Mouse (Mus musculus): ENCODE measurements around the gene Cd81. TPM values are rescaled to one million over a fixed set of nuclear protein-coding genes. Genes with fewer than 3 reads are reported as not detected.

Cd81 gene
- total RNA-seq, 2 experiments from 2014 or later: 495 to 503 TPM

- DNase-seq (ENCODE audit: low spot score in 2 of 2): peak; percentile 95 to 100
Observed at GRCm38 (mm10) chr7:143068882-143069591, 16.5 kb downstream of the Cd81 start, which contains the start of gene Tssc4. Gene Tssc4, plus strand, starts transcription at chr7:143069249.

DNA sequence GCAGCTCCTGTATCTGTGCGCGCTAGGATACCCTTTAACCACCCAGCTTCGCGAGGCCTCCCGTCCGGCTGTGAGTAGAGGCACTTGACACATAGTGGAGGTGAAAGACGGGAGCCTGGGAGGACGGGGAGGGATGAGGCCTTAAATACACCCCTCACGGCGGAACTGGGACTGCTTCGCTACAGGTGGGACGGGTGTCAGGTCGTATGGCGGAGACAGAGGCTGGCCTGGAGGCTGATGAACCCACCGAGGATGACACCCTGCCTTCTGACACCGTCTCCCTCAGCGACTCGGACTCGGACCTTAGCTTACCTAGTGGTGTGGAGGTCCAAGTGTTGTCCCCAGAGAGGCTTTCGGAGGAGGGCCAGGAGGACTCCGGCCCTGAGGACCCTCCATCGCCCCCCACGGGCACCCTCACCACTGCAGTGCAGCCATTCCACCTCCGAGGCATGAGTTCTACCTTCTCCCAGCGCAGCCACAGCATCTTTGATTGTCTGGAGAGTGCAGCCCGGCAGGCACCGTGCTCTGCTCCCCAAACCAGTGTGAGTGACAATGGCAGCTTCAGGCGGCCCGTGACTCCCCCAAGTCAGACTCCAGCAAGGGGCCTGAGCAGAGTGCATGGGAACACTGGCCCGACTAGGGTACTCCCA lies 17.3 kb downstream of the Cd81 start:
- no peak for DNase-seq (ENCODE audit: low spot score in 2 of 2)

GRCm38 (mm10) chr7:143070506-143071070 lies 18.0 kb downstream of the Cd81 start:
- DNase-seq (ENCODE audit: low spot score in 2 of 2): no peak

GRCm38 (mm10) chr7:143072605-143073004 lies 20.1 kb downstream of the Cd81 start:
- DNase-seq (ENCODE audit: low spot score in 2 of 2): no peak

DNA sequence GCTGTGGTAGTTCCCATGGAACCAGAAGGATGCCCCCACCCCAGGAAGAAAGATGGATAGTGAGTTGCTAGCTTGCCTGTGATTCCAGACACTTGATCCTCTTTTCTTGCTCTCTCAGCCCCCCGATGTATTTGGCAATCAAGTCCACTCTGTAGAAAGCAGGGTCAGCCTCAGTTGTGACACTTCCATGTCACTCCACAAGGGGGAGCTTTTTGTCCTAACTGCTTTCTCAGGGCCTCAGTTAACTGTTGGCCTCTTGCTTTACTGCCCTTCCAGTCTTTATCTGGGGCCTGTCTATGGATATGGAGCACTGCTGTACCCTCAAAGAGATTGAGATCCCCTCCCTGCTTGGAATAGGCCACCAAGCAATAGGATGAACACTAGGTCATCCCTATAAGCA lies 20.5 kb downstream of the Cd81 start:
- DNase-seq (ENCODE audit: low spot score in 2 of 2): no peak

DNA sequence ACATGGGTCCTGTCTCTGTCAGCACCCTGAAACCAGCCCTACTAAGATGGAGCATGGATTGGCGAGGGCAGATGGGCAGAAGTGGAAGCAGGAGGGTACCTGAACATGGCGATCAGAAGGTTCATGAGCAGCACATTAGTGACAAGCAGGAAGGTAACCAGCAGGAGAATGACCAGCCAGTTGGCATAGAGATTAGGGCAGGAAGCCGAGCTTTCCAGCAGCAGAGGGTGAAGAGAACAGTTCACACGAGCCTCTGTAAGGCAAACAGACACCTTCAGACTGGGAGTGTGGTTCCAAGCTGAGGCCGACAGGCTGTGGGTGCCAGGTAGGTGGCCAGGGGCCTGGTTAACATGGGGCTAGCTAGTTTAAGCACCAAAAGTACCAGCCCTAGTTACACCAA lies 22.9 kb downstream of the Cd81 start:
- DNase-seq (ENCODE audit: low spot score in 2 of 2): no peak

GRCm38 (mm10) chr7:143077351-143077750 lies 24.8 kb downstream of the Cd81 start:
- no peak for DNase-seq (ENCODE audit: low spot score in 2 of 2)

- DNase-seq (ENCODE audit: low spot score in 2 of 2): no peak
Observed at GRCm38 (mm10) chr7:143082024-143082423, 29.5 kb downstream of the Cd81 start.

DNA sequence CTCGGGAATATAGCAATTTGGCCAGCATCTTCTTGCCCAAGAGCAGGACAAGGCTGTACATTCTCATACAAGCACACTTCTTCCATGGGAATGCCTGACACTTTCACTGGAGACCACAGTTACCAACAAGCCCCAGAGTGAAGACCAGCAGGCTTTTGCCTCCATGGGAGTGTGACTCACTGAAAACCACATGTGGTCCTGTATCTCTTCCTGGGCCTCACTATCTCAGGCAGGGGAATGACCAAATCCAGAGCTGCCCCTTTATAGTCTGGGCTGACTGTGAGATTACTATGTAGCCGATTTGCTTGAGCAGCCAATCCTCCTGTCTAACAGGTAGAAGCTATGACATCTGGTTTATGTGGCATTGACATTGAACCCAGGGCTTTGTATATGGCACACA lies 31.2 kb downstream of the Cd81 start:
- no peak for DNase-seq (ENCODE audit: low spot score in 2 of 2)

DNA sequence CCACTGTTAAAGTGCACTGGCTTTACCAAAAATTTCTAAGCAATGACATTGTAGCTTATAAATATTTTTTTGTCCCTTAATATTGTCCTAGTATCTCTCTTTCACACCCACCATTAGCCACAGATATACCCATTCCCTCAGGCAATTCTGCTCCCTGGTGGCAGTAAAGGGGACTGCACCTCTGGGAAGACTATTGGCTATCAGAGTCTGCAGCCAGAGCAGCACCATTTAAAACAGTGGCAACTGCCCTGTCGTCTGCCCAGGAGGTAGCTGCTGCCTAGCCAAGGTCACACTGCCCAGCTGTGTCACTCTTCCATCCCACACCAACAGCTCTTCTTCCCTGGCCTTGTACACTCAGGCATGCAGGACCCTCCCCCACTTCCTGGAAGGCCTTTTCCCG lies 33.8 kb downstream of the Cd81 start:
- DNase-seq (ENCODE audit: low spot score in 2 of 2): peak; percentile 31 to 43

DNA sequence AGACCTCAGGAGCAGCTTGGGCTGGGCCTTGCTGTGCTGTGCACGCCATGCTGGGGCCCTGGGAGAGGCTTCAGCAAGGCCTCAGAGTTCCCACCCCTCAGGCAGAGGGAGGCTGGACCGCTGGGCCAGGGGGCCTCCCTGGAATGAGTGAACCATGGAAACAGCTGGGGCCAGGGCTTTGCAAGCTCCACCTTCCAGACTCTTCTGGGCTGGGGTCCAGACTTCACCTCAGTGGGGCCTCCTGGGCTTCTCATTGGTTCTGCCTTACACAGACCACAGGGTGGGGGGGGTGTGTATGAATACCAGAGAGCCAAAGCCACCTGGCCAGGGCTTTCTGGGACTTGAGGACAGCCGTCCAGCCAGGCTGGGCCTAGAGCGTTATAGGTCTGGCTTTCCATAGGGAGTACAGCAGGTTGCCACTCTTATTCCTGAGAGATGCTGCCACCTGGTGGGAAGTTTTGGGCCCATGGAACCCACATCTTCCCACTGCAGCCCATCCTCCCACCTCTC lies 34.6 kb downstream of the Cd81 start:
- no peak for DNase-seq (ENCODE audit: low spot score in 2 of 2)

GRCm38 (mm10) chr7:143093847-143094246 lies 41.3 kb downstream of the Cd81 start:
- no peak for DNase-seq (ENCODE audit: low spot score in 2 of 2)

- DNase-seq (ENCODE audit: low spot score in 2 of 2): peak; percentile 49 to 56
Observed at GRCm38 (mm10) chr7:143094592-143095553, 42.3 kb downstream of the Cd81 start, which contains the start of gene Trpm5. Gene Trpm5, minus strand, starts transcription at chr7:143094642.

DNA sequence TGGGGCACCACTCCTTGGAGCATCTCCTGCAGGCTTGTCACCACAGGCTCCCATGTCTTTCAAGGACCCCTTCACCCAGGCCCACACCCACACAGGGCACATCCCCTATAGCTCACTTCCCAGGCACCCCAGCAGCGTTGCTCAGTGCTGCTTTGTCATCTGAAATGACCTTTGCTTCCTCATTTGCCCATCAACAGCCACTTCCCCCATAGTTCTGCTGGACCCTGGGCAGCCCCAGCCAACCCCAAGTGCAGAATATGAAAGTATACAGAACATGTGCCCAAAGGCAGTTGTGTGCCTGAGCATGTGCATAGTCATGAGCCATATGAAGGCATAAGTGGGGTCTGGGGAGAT lies 43.0 kb downstream of the Cd81 start:
- no peak for DNase-seq (ENCODE audit: low spot score in 2 of 2)

GRCm38 (mm10) chr7:143100759-143101158 lies 48.2 kb downstream of the Cd81 start:
- DNase-seq (ENCODE audit: low spot score in 2 of 2): no peak

GRCm38 (mm10) chr7:143105258-143105897 lies 52.8 kb downstream of the Cd81 start:
- no peak for DNase-seq (ENCODE audit: low spot score in 2 of 2)

GRCm38 (mm10) chr7:143106062-143106461 lies 53.5 kb downstream of the Cd81 start, which contains the start of gene Kcnq1:
Gene Kcnq1, plus strand, starts transcription at chr7:143106362.
- no peak for DNase-seq (ENCODE audit: low spot score in 2 of 2)

GRCm38 (mm10) chr7:143106672-143107465 lies 54.3 kb downstream of the Cd81 start:
- DNase-seq (ENCODE audit: low spot score in 2 of 2): no peak

DNA sequence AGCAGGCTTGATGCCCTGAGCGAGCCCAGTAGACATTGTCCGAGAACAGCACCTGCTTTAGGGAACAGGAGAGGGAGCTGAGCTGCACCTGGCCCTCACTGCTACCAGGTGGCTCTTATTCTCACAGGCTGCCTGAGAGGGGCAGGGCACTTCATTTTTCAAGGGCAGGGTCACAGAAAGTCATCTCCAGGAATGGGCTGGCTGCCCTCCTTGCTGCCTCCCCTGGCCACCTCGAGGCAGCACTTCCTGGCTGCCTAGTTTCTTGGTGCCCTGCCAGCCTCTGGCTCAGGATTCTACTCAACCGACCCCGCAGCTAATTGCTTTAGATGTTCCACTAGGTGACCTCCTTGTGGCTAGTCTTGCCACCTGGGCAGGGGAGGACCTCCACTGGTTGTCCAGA lies 55.7 kb downstream of the Cd81 start:
- DNase-seq (ENCODE audit: low spot score in 2 of 2): no peak

Measured in layer of hippocampus, postnatal 14 days (tissue).